Mouse (Mus musculus) forebrain, embryonic 10.5 days (tissue): ENCODE data around the gene Zfp989. TPM values are rescaled to one million over a fixed set of nuclear protein-coding genes. Genes with fewer than 3 reads are reported as not detected.
"Not testable (repeated sequence)": the region's sequence is repeated elsewhere in the genome, so short reads cannot be mapped to it uniquely, and the experiment has no call there.

Experiments
- DNase-seq: peaks from one replicate; pipeline ENCODE4 v3.0.0-alpha.2; 2017; ENCODE audit warnings: low spot score; ENCODE audit errors: extremely low spot score
- H3K27ac ChIP-seq: fragments of 300-500 bp; sonication (generic); 2 replicates; pipeline ENCODE4 v1.5.1; 2016; ENCODE audit warnings: mild to moderate bottlenecking
- H3K27me3 ChIP-seq: fragments of 300-500 bp; sonication (generic); 2 replicates; pipeline ENCODE4 v1.6.1; 2016; ENCODE audit warnings: mild to moderate bottlenecking; ENCODE audit not compliant: poor library complexity, severe bottlenecking
- H3K36me3 ChIP-seq: fragments of 300-500 bp; sonication (generic); replicated peaks from 2 replicates; pipeline ENCODE4 v1.6.1; 2016; ENCODE audit warnings: mild to moderate bottlenecking, moderate library complexity
- H3K4me1 ChIP-seq: fragments of 300-500 bp; sonication (generic); 2 replicates; pipeline ENCODE4 v1.6.1; 2016
- H3K4me3 ChIP-seq: fragments of 300-500 bp; sonication (generic); 2 replicates; pipeline ENCODE4 v1.5.1; 2016; ENCODE audit warnings: mild to moderate bottlenecking, moderate library complexity
- H3K9me3 ChIP-seq: fragments of 300-500 bp; sonication (generic); 2 replicates; pipeline ENCODE4 v1.6.1; 2016; ENCODE audit warnings: mild to moderate bottlenecking, moderate library complexity
- WGBS: fragments of 180-500 bp; shearing (Covaris S2); methylation state at CpG from one replicate; pipeline ENCODE4 v1.1.7; 2016; 5-methylcytosine and 5-hydroxymethylcytosine counted together
- polyA plus RNA-seq: library from polyadenylated mRNA; unstranded; fragments of >200 nt; fragmentation: Nextera tagmentation; extraction: Ambion mirVana; gene quantifications from 2 replicates; pipeline ENCODE4 v1.2.1, GENCODE M21; 2016

The Zfp989 gene
- 0.06 TPM in 1 of 2 replicates, not detected in the other for polyA plus RNA-seq

- H3K27ac ChIP-seq, H3K4me3 ChIP-seq, H3K36me3 ChIP-seq, H3K9me3 ChIP-seq, H3K27me3 ChIP-seq, DNase-seq, H3K4me1 ChIP-seq: not testable (repeated sequence)
- 96% methylated on average over 5 of the region's 5 CpGs for WGBS
Observed at GRCm38 (mm10) chr4:146971757-146972156, at the start of gene Zfp989. Zfp989 (plus strand) TSS chr4:146971976.

GRCm38 (mm10) chr4:146932311-146933082, 39.3 kb upstream of the Zfp989 start:
- Histone ChIP-seq H3K4me1 (peaks cover 6% of the 10 kb centered on the region; the same call in 1 of the 2 replicates), H3K27ac (no peak overlapping the region), H3K4me3 (peak overlapping the region; percentile 49), H3K27me3 (peaks cover 13% of the 10 kb centered on the region), H3K36me3 (no peaks in the 10 kb centered on the region), H3K9me3 (peaks cover 40% of the 10 kb centered on the region)
- 8% methylated on average over 77 of the region's 77 CpGs for WGBS
- DNase-seq: no peak

GRCm38 (mm10) chr4:146941691-146942090, 30.1 kb upstream of the Zfp989 start:
- H3K27me3 ChIP-seq, H3K4me1 ChIP-seq, H3K36me3 ChIP-seq, H3K4me3 ChIP-seq, H3K27ac ChIP-seq, DNase-seq: not testable (repeated sequence)
- 65% methylated on average over 31 of the region's 32 CpGs for WGBS
- H3K9me3 ChIP-seq: peaks cover 17% of the 10 kb centered on the region

GRCm38 (mm10) chr4:146976581-146976980, 4.8 kb downstream of the Zfp989 start:
- not testable (repeated sequence) for DNase-seq, H3K36me3 ChIP-seq, H3K4me1 ChIP-seq, H3K9me3 ChIP-seq, H3K4me3 ChIP-seq, H3K27me3 ChIP-seq, H3K27ac ChIP-seq
- 23% methylated on average over 2 of the region's 2 CpGs for WGBS

- WGBS: no CpG with 5 or more reads among the region's 1 CpGs
Observed at GRCm38 (mm10) chr4:147018400-147018799, 46.6 kb downstream of the Zfp989 start.

GRCm38 (mm10) chr4:147021550-147021949, 49.8 kb downstream of the Zfp989 start, which contains the start of gene Rex2:
Rex2 (plus strand) TSS chr4:147021850.
- H3K4me3 ChIP-seq, DNase-seq, H3K27ac ChIP-seq, H3K4me1 ChIP-seq, H3K9me3 ChIP-seq, H3K36me3 ChIP-seq, H3K27me3 ChIP-seq: not testable (repeated sequence)
- WGBS: no CpG with 5 or more reads among the region's 6 CpGs

More at GRCm38 (mm10) chr4:147018400-147018799, 46.6 kb downstream of the Zfp989 start:
- H3K9me3 ChIP-seq, H3K27me3 ChIP-seq, H3K36me3 ChIP-seq, H3K4me1 ChIP-seq, H3K27ac ChIP-seq, DNase-seq, H3K4me3 ChIP-seq: not testable (repeated sequence)

GRCm38 (mm10) chr4:147026374-147026773, 54.6 kb downstream of the Zfp989 start:
- WGBS: 68% methylated on average over 1 of the region's 1 CpGs

GRCm38 (mm10) chr4:147031308-147032036, 59.7 kb downstream of the Zfp989 start:
- H3K9me3 ChIP-seq: not testable (repeated sequence)

More at GRCm38 (mm10) chr4:147026374-147026773, 54.6 kb downstream of the Zfp989 start:
- not testable (repeated sequence) for H3K36me3 ChIP-seq, H3K4me3 ChIP-seq, H3K4me1 ChIP-seq, H3K27me3 ChIP-seq, H3K27ac ChIP-seq, H3K9me3 ChIP-seq, DNase-seq

More at GRCm38 (mm10) chr4:147031308-147032036, 59.7 kb downstream of the Zfp989 start:
- 96% methylated on average over 1 of the region's 2 CpGs for WGBS
- H3K36me3 ChIP-seq, H3K4me1 ChIP-seq, DNase-seq, H3K4me3 ChIP-seq, H3K27me3 ChIP-seq, H3K27ac ChIP-seq: not testable (repeated sequence)

Other genes with a start within 250 kb of the Zfp989 start
- gene Gm21411, start 62.4 kb upstream of the Zfp989 start, polyA plus RNA-seq: not detected in 2 replicates
- not detected in 2 replicates for gene Rex2, start 49.9 kb downstream of the Zfp989 start, polyA plus RNA-seq
- 7.8 and 8.3 TPM in 2 replicates for gene Zfp991, start 160.1 kb downstream of the Zfp989 start, polyA plus RNA-seq